Mouse (Mus musculus): ENCODE measurements around the gene Steap1. TPM values are rescaled to one million over a fixed set of nuclear protein-coding genes. Genes with fewer than 3 reads are reported as not detected.

The Steap1 gene
- polyA plus RNA-seq (2012): not detected in 2 replicates

DNA sequence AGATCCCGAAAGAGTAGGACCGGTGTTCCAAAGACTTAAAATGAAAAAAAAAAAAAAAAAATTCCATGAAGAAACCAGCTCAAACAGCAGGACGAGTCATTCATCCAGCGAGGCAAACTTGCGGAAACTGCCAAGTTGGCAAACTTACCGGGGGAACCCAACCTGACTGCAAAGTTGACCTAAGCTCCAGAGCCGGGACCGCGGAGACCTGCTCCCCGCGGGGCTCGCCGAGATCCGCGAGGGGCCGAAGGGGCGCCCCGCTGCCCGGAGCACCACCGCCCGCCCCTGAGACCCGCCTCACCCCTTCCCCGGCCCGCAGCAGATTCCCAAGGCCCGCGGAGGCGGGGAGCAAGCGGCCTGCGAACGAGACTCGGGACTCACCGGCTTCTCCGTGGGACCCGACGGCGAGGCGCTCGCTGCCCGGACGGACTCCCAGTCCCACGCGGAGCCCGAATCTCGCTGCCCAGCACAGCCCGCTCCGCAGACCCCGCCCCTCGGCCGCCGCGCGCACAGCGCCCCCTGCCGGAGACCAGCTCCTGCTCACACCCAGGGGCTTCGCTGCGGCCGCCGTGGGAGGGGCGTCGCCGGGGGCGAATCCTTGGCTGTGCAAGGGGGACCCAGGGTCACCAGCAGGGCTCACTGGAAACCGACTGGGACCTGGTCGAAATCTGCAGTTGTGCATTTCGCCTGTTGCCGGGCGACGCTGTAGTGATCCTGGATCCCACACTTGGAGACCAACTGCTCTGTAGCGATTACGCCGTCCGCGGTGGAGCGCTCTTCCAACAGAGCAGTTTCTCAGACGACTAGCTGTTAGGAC lies at the start of gene Steap1:
Gene Steap1, minus strand, starts transcription at position 461 of the 817 bp plus-strand sequence.
- Histone ChIP-seq H3K27me3 (ENCODE audit: control insufficient read depth) (peaks cover 21% of the 10 kb centered on the region), H3K36me3 (ENCODE audit: control insufficient read depth) (no peaks in the 10 kb centered on the region), H3K9me3 (ENCODE audit: control insufficient read depth, low read length) (no peaks in the 10 kb centered on the region), H3K4me1 (ENCODE audit: control insufficient read depth) (peaks cover 4% of the 10 kb centered on the region), H3K4me3 (replicated peaks) (peak within 1 kb of the TSS; percentile 48)
- TF ChIP-seq GATA1 (IDR thresholded peaks at IDR 0.05; ENCODE audit: low read length): no peak
- no peak for TF ChIP-seq TAL1 (IDR thresholded peaks at IDR 0.05; ENCODE audit: low read length)

GRCm38 (mm10) chr5:5787106-5787505 lies 38.0 kb upstream of the Steap1 start:
- no peaks in the 10 kb centered on the region for H3K27me3 ChIP-seq (ENCODE audit: control insufficient read depth)
- no peaks in the 10 kb centered on the region for H3K4me1 ChIP-seq (ENCODE audit: control insufficient read depth)
- H3K36me3 ChIP-seq (ENCODE audit: control insufficient read depth): no peaks in the 10 kb centered on the region
- TF ChIP-seq GATA1 (IDR thresholded peaks at IDR 0.05; ENCODE audit: low read length) (no peak), TAL1 (IDR thresholded peaks at IDR 0.05; ENCODE audit: low read length) (no peak)
- no peaks in the 10 kb centered on the region for H3K9me3 ChIP-seq (ENCODE audit: control insufficient read depth, low read length)
- H3K4me3 ChIP-seq (replicated peaks): no peak overlapping the region

GRCm38 (mm10) chr5:5756392-5757019 lies 7.4 kb upstream of the Steap1 start:
- H3K4me3 ChIP-seq (replicated peaks): no peak overlapping the region
- no peaks in the 10 kb centered on the region for H3K9me3 ChIP-seq (ENCODE audit: control insufficient read depth, low read length)
- no peak for TF ChIP-seq TAL1 (IDR thresholded peaks at IDR 0.05; ENCODE audit: low read length)
- no peak for TF ChIP-seq GATA1 (IDR thresholded peaks at IDR 0.05; ENCODE audit: low read length)
- H3K4me1 ChIP-seq (ENCODE audit: control insufficient read depth): no peaks in the 10 kb centered on the region
- H3K27me3 ChIP-seq (ENCODE audit: control insufficient read depth): no peaks in the 10 kb centered on the region
- no peaks in the 10 kb centered on the region for H3K36me3 ChIP-seq (ENCODE audit: control insufficient read depth)

GRCm38 (mm10) chr5:5755039-5755438 lies 5.9 kb upstream of the Steap1 start:
- TF ChIP-seq TAL1 (IDR thresholded peaks at IDR 0.05; ENCODE audit: low read length) (no peak), GATA1 (IDR thresholded peaks at IDR 0.05; ENCODE audit: low read length) (no peak)

DNA sequence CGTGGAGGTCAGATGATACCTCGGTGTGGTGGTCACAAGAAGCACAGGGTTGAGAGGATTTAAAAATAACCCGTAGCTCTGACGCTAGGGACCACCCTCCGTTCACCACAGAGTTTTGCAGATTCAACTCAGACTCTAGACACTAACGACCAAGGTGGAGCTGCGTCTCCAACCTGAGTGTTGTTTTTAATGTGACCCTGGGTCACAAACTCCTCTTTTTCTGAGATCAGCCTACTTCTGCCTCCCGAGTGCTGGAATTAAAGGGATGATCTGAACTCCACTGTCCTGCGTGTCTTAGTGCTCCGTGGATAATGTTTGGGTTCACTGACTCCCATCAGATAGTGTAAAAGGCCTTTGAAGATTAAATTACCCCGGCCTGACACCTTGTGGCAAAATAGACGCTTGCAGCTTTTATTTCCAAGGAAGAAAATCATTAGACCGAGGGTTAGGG lies 671 bp upstream of the Steap1 start:
- peaks cover 4% of the 10 kb centered on the region for H3K4me1 ChIP-seq (ENCODE audit: control insufficient read depth)
- H3K9me3 ChIP-seq (ENCODE audit: control insufficient read depth, low read length): no peaks in the 10 kb centered on the region
- no peaks in the 10 kb centered on the region for H3K36me3 ChIP-seq (ENCODE audit: control insufficient read depth)
- peaks cover 21% of the 10 kb centered on the region for H3K27me3 ChIP-seq (ENCODE audit: control insufficient read depth)
- TF ChIP-seq TAL1 (IDR thresholded peaks at IDR 0.05; ENCODE audit: low read length): no peak
- TF ChIP-seq GATA1 (IDR thresholded peaks at IDR 0.05; ENCODE audit: low read length): no peak
- no peak overlapping the region for H3K4me3 ChIP-seq (replicated peaks)

More at GRCm38 (mm10) chr5:5755039-5755438, 5.9 kb upstream of the Steap1 start:
- Histone ChIP-seq H3K27me3 (ENCODE audit: control insufficient read depth) (no peaks in the 10 kb centered on the region), H3K4me3 (replicated peaks) (no peak overlapping the region), H3K36me3 (ENCODE audit: control insufficient read depth) (no peaks in the 10 kb centered on the region), H3K9me3 (ENCODE audit: control insufficient read depth, low read length) (no peaks in the 10 kb centered on the region), H3K4me1 (ENCODE audit: control insufficient read depth) (no peaks in the 10 kb centered on the region)

DNA sequence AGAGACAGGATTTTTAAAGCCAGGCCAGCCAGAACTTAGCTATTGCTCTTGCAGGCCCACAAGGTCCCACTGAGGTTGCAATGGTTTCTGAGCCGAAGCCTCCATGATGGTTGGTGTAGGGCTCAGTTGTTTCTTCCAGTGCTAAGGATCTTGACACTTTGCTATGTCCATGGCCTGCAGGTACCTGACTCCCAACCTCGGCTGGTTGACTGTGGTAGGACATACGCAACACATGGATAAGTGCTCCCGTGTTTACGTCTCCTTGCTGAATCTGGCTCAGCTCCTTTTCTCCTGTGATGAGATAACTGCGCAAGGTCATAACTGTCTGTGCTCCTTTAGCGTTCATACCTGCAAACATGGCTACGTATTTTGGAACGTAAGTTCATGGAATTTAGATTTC lies 14.7 kb downstream of the Steap1 start:
- Histone ChIP-seq H3K4me1 (ENCODE audit: control insufficient read depth) (no peaks in the 10 kb centered on the region), H3K9me3 (ENCODE audit: control insufficient read depth, low read length) (no peaks in the 10 kb centered on the region; the same call in 1 of the 2 replicates), H3K4me3 (replicated peaks) (no peak overlapping the region), H3K36me3 (ENCODE audit: control insufficient read depth) (no peaks in the 10 kb centered on the region), H3K27me3 (ENCODE audit: control insufficient read depth) (no peaks in the 10 kb centered on the region)
- TF ChIP-seq TAL1 (IDR thresholded peaks at IDR 0.05; ENCODE audit: low read length) (no peak), GATA1 (IDR thresholded peaks at IDR 0.05; ENCODE audit: low read length) (no peak)

DNA sequence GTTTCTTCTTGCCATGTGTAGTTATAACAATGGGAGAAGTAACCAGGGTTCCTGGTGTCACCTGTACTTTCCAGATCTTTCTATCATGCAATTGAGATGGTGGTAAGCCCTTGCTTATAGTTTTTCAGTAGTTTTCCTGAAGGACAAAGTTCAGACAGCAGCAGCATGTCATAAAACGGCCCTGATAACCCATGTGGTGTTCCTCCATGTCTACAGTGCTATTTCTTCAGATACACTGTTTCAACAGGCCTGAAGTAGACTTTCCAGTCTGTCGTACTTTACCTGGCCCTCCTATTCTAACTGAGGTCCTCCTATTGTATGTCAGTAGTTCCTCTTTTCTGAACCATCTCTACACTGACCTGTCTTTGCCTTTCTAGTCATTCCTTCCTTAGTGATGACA lies 16.3 kb downstream of the Steap1 start:
- Histone ChIP-seq H3K4me3 (replicated peaks) (no peak overlapping the region), H3K27me3 (ENCODE audit: control insufficient read depth) (no peaks in the 10 kb centered on the region), H3K9me3 (ENCODE audit: control insufficient read depth, low read length) (no peaks in the 10 kb centered on the region; the same call in 1 of the 2 replicates), H3K36me3 (ENCODE audit: control insufficient read depth) (no peaks in the 10 kb centered on the region), H3K4me1 (ENCODE audit: control insufficient read depth) (no peaks in the 10 kb centered on the region)
- TF ChIP-seq GATA1 (IDR thresholded peaks at IDR 0.05; ENCODE audit: low read length) (no peak), TAL1 (IDR thresholded peaks at IDR 0.05; ENCODE audit: low read length) (no peak)

- no peaks in the 10 kb centered on the region for H3K27me3 ChIP-seq (ENCODE audit: control insufficient read depth)
- H3K4me1 ChIP-seq (ENCODE audit: control insufficient read depth): no peaks in the 10 kb centered on the region
- H3K4me3 ChIP-seq (replicated peaks): no peak overlapping the region
- no peaks in the 10 kb centered on the region; the same call in 1 of the 2 replicates for H3K9me3 ChIP-seq (ENCODE audit: control insufficient read depth, low read length)
- no peaks in the 10 kb centered on the region for H3K36me3 ChIP-seq (ENCODE audit: control insufficient read depth)
- TF ChIP-seq TAL1 (IDR thresholded peaks at IDR 0.05; ENCODE audit: low read length) (no peak), GATA1 (IDR thresholded peaks at IDR 0.05; ENCODE audit: low read length) (no peak)
These were observed 16.9 kb downstream of the Steap1 start for GRCm38 (mm10) chr5:5732208-5732607.

DNA sequence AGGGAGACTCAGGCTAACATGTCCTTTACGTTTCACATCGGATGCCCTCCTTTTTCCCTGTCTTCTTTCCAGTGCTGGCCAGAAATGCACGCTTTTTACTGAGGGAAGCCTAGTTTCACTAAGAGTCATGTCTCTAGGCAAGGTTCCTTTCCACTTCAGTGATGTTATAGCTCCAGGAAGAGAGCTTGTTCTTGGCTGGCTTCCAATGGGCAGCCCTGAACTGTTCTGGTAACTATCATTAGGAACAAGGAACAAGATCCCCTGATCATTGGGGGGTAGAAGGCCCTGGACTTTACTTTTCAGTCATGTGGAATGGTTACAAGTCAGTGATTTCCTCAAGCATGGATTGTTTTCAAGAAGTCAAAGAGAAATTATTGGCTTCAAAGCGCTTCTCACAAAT lies 19.2 kb downstream of the Steap1 start:
- Histone ChIP-seq H3K9me3 (ENCODE audit: control insufficient read depth, low read length) (no peaks in the 10 kb centered on the region; the same call in 1 of the 2 replicates), H3K27me3 (ENCODE audit: control insufficient read depth) (no peaks in the 10 kb centered on the region)

More for the DNA sequence above, 19.2 kb downstream of the Steap1 start:
- H3K4me3 ChIP-seq (replicated peaks): no peak overlapping the region
- H3K36me3 ChIP-seq (ENCODE audit: control insufficient read depth): no peaks in the 10 kb centered on the region
- no peaks in the 10 kb centered on the region for H3K4me1 ChIP-seq (ENCODE audit: control insufficient read depth)
- TF ChIP-seq GATA1 (IDR thresholded peaks at IDR 0.05; ENCODE audit: low read length) (no peak), TAL1 (IDR thresholded peaks at IDR 0.05; ENCODE audit: low read length) (no peak)
